Mouse (Mus musculus): ENCODE measurements at regions not wholly inside any gene's neighbourhood (a gene's known extent, or its start where the extent isn't known, plus 50 kb on each side); places are given as distances from the start of the nearest gene placed in this dataset.

GRCm38 (mm10) chr2:160591446-160592180, 54.1 kb upstream of the Top1 start:
- TF ChIP-seq POLR2A (IDR thresholded peaks at IDR 0.05; ENCODE audit: extremely low read depth, insufficient read depth, low read length) = no peak
- no peak for TF ChIP-seq CTCF (IDR thresholded peaks at IDR 0.05; ENCODE audit: low read depth, low read length)
